Mouse (Mus musculus) small intestine, adult 10 weeks (tissue): ENCODE measurements around the gene Fam24b. TPM values are rescaled to one million over a fixed set of nuclear protein-coding genes. Genes with fewer than 3 reads are reported as not detected.

Experiments
- polyA plus RNA-seq: library from polyadenylated mRNA; stranded (reverse); fragments of 350-450 nt; fragmentation: Illumina TruSeq; extraction: RNeasy Lipid Tissue Mini Kit (QIAGEN cat#74804); gene quantifications from one replicate; pipeline ENCODE4 v1.2.3, GENCODE M21; 2014; ENCODE audit warnings: low replicate concordance

Gene Fam24b
- not detected for polyA plus RNA-seq

DNA sequence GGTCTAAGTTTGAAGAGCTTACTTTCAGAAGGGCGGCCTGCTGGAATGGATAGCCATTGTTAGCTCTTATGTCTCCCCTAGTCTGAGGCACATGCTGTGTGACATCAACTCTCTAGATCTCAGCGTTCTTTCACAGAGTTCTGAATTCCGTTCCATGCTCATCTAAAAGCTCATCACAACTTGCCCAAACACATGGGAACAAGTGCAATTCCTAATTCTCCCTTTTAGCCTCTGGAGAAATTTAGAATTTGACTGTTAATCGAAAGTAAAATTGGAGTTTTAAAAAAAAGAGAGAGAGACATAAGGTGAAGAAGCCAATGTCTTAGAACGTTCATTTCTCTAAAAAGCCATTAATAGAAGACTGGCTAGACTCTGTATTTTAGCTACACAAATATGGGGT is at the start of gene Fam24b:
Gene Fam24b (minus strand): TSS at position 101 of the 400 bp plus-strand sequence.

GRCm38 (mm10) chr7:131370648-131371469 is 41.5 kb upstream of the Fam24b start, which contains the start of gene Pstk:
TSS of gene Pstk (plus strand) at chr7:131371141.

DNA sequence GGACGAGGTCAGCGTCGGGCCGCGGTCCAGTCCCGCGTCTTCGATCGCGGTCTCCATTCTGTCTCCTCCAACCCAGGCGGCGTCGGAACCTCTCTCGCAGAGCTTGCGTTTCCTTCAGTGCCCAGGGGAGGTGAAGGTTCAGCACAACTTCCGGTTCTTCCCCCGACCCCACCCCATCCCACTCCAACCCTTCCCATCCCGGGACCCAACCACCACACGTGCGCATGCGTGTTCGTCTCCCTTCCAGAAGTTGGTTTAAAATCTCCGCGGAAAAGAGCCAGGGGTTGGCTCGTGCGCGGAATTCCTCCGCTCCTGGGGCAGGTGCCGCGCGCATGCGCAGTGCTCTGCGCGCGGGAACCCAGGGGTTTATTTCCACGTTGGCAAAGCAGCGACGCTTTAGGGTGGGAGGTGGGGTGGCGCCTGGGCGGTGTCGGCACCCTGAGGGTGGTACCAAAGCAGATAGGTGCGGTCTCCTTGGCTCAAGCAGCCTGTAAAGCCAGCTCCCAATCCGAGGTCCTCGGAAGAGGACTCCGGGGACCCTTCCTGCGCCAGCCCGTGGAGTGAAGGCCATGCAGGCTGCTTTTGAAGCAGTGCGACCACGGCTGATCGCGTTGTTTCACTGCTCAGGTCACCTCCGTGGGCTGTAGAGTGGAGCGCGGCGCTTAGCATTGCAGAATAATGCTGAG is 33.4 kb upstream of the Fam24b start, which contains the start of gene 2310057M21Rik:
Gene 2310057M21Rik (minus strand): TSS at position 145 of the 686 bp plus-strand sequence.

DNA sequence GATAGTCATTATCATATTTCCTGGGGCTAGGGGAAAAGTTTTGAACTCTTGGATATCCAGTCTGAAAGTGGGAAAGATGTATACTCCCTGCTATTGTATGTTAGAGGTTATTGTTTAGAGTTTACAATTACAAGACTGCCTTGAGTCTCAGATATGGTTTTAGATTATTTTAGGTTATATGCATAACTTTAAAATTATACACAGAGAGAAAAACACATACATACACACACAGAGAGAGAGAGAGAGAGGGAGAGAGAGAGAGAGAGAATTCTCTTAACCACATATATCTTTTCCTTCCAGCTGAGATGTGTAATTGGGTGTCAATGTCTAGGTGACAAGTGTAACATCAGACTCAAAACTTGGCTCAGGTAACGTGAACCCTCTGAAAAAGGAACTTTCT is 4.2 kb upstream of the Fam24b start, which contains the start of gene Fam24a:
Gene Fam24a (plus strand): TSS at position 301 of the 400 bp plus-strand sequence.

DNA sequence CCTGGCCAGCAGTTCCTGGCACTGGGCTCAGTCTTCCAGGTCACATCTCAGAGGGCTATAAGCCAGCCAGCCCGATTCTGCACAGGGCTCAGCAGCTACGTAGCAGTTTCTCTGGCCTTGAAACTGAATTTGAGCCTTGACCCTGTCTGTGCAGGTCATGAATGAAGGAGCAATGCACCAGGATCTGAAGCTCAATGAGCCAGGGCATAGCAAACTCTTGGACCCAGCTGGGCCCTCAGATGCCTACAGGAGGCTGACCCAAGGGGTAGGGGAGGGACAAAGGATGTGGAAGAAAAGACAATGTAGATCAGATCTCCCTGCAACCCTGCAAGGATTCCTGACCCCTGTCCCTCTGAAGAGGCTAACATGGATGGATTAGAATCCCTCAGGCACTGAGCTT is 7.1 kb downstream of the Fam24b start, which contains the start of gene Cuzd1:
Gene Cuzd1 (minus strand): TSS at position 101 of the 400 bp plus-strand sequence.

Other genes with a start within 250 kb of the Fam24b start
- not detected for gene 4933402N03Rik, start 183.2 kb downstream of the Fam24b start, polyA plus RNA-seq
- gene 5430419D17Rik, start 155.1 kb downstream of the Fam24b start, polyA plus RNA-seq, result 0.11 TPM
- 18.7 TPM for gene Cuzd1, start 7.2 kb downstream of the Fam24b start, polyA plus RNA-seq
- not detected for gene Fam24a, start 4.3 kb upstream of the Fam24b start, polyA plus RNA-seq
- 3.5 TPM for gene 2310057M21Rik, start 33.2 kb upstream of the Fam24b start, polyA plus RNA-seq
- gene Pstk, start 41.6 kb upstream of the Fam24b start, polyA plus RNA-seq, result 42.2 TPM
- gene Ikzf5, start 81.0 kb upstream of the Fam24b start, polyA plus RNA-seq, result 26.7 TPM
- gene Acadsb, start 81.1 kb upstream of the Fam24b start, polyA plus RNA-seq, result 76.3 TPM
- not detected for gene Hmx3, start 213.4 kb upstream of the Fam24b start, polyA plus RNA-seq
- gene Hmx2, start 219.3 kb upstream of the Fam24b start, polyA plus RNA-seq, result 0.11 TPM
- gene Bub3, start 230.7 kb upstream of the Fam24b start, polyA plus RNA-seq, result 14.4 TPM